Mouse (Mus musculus): ENCODE data around the gene Appl2. TPM values are rescaled to one million over a fixed set of nuclear protein-coding genes. Genes with fewer than 3 reads are reported as not detected.

Appl2 gene
- polyA plus RNA-seq, 1 experiment from 2014 or later = 54.6 TPM

DNA sequence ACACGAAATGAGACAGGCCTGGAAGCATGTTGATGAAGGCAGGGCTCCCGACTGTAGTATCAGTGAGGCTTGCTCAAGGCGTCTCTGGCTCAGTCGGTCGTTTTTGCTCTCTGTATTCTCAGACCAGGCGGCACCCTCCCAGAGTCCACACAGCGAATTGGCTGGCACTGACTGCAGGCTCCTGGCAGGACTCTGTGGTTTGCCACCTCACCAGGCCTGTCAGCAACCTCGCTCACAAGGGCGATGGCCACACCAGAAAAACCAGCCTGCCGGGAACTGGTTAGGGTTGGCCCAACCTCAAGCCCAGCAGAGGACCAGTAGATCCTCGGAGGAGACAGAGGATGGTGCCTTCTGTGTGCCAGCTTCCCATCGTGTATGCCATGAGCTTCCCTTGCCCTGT is 23.7 kb downstream of the Appl2 start:
- Histone ChIP-seq H3K4me3 (ENCODE audit: low read length) (no peak overlapping the region), H3K9ac (ENCODE audit: low read depth, low read length) (no peak overlapping the region), H3K9me3 (ENCODE audit: control insufficient read depth, low read length) (no peaks in the 10 kb centered on the region), H3K36me3 (ENCODE audit: control insufficient read depth, insufficient read depth, low read length) (peaks cover 6% of the 10 kb centered on the region; the same call in 1 of the 2 replicates), H3K27ac (ENCODE audit: low read depth, low read length) (no peak overlapping the region), H3K27me3 (replicated peaks; ENCODE audit: control insufficient read depth, insufficient read depth, low read length) (no peaks in the 10 kb centered on the region), H3K4me1 (ENCODE audit: control insufficient read depth, insufficient read depth, low read depth, low read length) (no peaks in the 10 kb centered on the region), H3K4me2 (ENCODE audit: low read length) (no peak overlapping the region)
- WGBS = 87% methylated on average over 12 of the region's 12 CpGs
- ATAC-seq = no peak

DNA sequence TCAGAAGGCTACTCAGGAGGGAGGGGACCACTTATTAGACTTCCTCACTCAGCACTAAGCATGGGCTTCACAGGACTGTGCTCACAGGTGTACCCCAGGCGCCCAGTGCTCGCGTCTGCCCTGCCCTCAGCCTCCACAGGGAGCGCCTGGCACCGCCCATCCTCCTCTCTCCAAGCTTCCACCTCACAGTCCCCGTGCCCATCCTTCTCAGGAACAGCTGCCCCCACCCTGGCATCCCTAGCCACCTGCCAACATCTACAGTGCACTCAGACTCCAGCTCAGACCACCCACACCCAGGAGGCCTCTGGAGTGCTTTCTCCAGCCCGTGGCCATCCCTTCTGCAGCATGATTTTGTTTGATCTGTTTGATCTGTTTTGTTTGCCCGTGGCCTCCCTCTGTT is 24.5 kb downstream of the Appl2 start:
- H3K4me1 ChIP-seq (ENCODE audit: control insufficient read depth, insufficient read depth, low read depth, low read length) = 0 out of 2 replicates have a peak, but pooled peaks cover 1% of the 10 kb centered on the region
- no peak overlapping the region for H3K9ac ChIP-seq (ENCODE audit: low read depth, low read length)
- H3K27me3 ChIP-seq (replicated peaks; ENCODE audit: control insufficient read depth, insufficient read depth, low read length) = no peaks in the 10 kb centered on the region
- H3K9me3 ChIP-seq (ENCODE audit: control insufficient read depth, low read length) = no peaks in the 10 kb centered on the region
- no peak for ATAC-seq
- H3K27ac ChIP-seq (ENCODE audit: low read depth, low read length) = no peak overlapping the region
- H3K36me3 ChIP-seq (ENCODE audit: control insufficient read depth, insufficient read depth, low read length) = peaks cover 6% of the 10 kb centered on the region; the same call in 1 of the 2 replicates
- H3K4me2 ChIP-seq (ENCODE audit: low read length) = no peak overlapping the region
- H3K4me3 ChIP-seq (ENCODE audit: low read length) = no peak overlapping the region
- WGBS = 80% methylated on average over 8 of the region's 8 CpGs

DNA sequence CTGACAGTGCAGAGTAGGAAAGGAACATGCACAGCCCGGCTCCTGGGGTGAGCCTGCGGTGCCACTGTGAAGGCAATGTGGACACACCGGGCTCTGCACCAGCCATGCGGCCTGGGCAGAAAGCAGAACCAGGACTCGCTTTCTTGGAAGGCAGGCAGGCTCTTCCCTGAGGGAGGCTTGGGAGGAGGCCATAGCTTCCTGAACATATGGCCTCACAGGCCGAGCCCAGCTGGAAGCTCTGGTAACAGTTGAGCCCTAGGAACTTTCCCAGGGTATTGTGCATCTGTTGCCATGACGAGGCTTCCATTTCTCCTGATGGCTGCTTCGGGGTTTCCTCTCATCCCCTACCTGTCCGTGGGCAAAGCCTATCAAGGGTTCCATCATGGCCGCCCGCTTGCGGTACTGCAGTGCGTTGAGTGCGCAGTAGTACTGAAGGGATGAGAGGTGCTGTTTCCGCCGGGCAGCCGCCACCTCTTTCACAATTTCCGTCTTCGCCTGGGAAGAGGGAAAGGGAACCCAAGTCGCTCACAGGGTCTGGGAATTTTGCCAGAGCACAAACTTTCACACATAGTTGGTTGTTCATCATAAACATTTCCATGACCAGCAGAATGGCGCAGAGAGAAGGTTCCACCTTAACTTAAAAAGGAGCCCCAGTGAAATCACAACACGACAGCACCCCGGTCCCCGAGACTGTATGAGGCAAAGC is 28.0 kb downstream of the Appl2 start:
- peaks cover 6% of the 10 kb centered on the region; the same call in 1 of the 2 replicates for H3K36me3 ChIP-seq (ENCODE audit: control insufficient read depth, insufficient read depth, low read length)
- no peak overlapping the region for H3K4me3 ChIP-seq (ENCODE audit: low read length)
- H3K4me2 ChIP-seq (ENCODE audit: low read length) = no peak overlapping the region
- WGBS = 80% methylated on average over 24 of the region's 24 CpGs
- H3K27ac ChIP-seq (ENCODE audit: low read depth, low read length) = no peak overlapping the region
- no peaks in the 10 kb centered on the region for H3K27me3 ChIP-seq (replicated peaks; ENCODE audit: control insufficient read depth, insufficient read depth, low read length)
- ATAC-seq = no peak
- 0 out of 2 replicates have a peak, but pooled peaks cover 2% of the 10 kb centered on the region for H3K4me1 ChIP-seq (ENCODE audit: control insufficient read depth, insufficient read depth, low read depth, low read length)
- no peaks in the 10 kb centered on the region for H3K9me3 ChIP-seq (ENCODE audit: control insufficient read depth, low read length)
- H3K9ac ChIP-seq (ENCODE audit: low read depth, low read length) = no peak overlapping the region

DNA sequence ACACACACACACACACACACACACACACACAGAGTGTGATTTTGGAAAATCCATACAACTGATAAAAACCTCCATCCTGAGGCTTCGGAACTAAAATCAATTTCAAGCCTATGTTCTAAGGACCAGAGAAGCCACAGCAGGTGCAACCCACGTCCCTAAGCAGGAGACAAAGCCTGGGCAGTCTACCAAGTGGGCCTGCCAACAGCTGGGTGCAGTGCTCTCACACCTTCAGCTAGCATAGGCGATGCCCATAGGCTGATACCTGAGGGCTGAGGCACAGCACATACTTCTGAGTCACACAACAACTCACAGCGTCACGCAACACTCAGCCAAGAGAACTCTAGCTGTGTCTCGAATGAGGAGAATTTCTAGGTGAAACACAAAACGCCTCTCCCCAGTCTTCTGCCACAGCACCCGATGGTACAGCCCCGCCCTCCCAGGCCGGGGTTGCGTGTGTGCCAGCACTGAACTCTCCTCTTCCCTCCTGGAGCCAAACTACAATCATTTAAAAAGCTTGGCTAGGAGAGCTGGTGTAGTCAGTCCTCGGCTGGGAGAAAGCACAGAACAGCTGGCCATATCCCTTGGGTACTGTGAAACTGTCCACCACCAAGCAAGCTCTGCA is 29.6 kb downstream of the Appl2 start:
- Histone ChIP-seq H3K9ac (ENCODE audit: low read depth, low read length) (no peak overlapping the region; the same call in 1 of the 2 replicates), H3K36me3 (ENCODE audit: control insufficient read depth, insufficient read depth, low read length) (peaks cover 6% of the 10 kb centered on the region), H3K9me3 (ENCODE audit: control insufficient read depth, low read length) (no peaks in the 10 kb centered on the region), H3K4me2 (ENCODE audit: low read length) (no peak overlapping the region), H3K27me3 (replicated peaks; ENCODE audit: control insufficient read depth, insufficient read depth, low read length) (no peaks in the 10 kb centered on the region), H3K4me1 (ENCODE audit: control insufficient read depth, insufficient read depth, low read depth, low read length) (0 out of 2 replicates have a peak, but pooled peaks cover 2% of the 10 kb centered on the region), H3K27ac (ENCODE audit: low read depth, low read length) (no peak overlapping the region), H3K4me3 (ENCODE audit: low read length) (no peak overlapping the region)
- WGBS = 73% methylated on average over 12 of the region's 12 CpGs
- ATAC-seq = 0 out of 2 replicates have a peak, but pooled peaks have one; percentile 27

DNA sequence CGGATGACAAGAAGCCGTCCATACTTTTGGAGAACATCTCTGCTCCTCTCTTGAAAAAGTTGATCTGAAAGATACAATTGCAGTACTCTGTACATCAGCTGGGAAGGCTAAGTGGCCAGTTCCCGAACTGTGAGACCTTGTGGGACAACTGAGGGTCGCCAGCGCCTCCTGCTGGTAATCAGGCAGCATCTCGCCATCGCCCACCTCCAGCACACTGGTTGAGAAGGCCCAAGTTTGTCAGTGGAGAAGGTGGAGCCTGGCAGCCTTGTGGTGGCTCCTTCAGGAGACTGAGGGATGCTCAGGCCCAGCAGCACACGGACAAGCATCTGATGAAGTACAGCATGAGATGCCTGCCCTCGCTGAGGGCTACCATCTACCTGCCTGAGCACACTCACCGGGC is 31.2 kb downstream of the Appl2 start:
- H3K9me3 ChIP-seq (ENCODE audit: control insufficient read depth, low read length) = no peaks in the 10 kb centered on the region
- WGBS = 53% methylated on average over 10 of the region's 10 CpGs
- ATAC-seq = no peak
- H3K27me3 ChIP-seq (replicated peaks; ENCODE audit: control insufficient read depth, insufficient read depth, low read length) = no peaks in the 10 kb centered on the region
- H3K36me3 ChIP-seq (ENCODE audit: control insufficient read depth, insufficient read depth, low read length) = peaks cover 12% of the 10 kb centered on the region
- H3K4me2 ChIP-seq (ENCODE audit: low read length) = no peak overlapping the region
- H3K4me3 ChIP-seq (ENCODE audit: low read length) = no peak overlapping the region
- no peak overlapping the region for H3K27ac ChIP-seq (ENCODE audit: low read depth, low read length)
- H3K4me1 ChIP-seq (ENCODE audit: control insufficient read depth, insufficient read depth, low read depth, low read length) = 0 out of 2 replicates have a peak, but pooled peaks cover 2% of the 10 kb centered on the region
- H3K9ac ChIP-seq (ENCODE audit: low read depth, low read length) = no peak overlapping the region

DNA sequence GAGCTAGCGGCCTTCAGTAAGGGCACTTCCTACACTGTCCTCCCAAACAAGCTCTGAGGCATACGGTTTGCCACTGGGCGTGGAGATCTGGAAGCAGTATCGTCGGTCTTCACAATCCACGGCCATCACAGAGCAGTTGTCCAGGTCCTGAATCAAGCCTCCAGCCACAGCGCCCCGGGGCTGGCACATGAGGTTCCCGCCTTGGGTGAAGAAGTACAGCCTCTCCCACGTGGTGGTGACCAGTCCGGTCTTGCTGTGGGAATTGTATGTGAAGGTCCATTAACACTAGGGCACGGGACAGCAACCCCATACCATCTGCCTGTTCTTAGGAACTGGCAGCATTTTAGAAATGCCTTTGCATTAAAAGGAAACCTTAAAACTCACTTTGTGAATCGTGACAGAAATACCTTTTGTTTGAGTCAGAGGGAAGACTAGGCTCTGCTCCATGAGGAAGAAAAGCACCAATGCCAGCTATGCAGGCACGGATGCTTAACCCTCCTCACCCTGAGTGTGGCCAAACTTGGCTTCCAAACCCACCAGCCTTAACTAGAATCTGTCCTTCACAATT is 35.8 kb downstream of the Appl2 start:
- no peak for ATAC-seq
- 94% methylated on average over 14 of the region's 14 CpGs for WGBS
- H3K4me1 ChIP-seq (ENCODE audit: control insufficient read depth, insufficient read depth, low read depth, low read length) = no peaks in the 10 kb centered on the region
- H3K4me3 ChIP-seq (ENCODE audit: low read length) = no peak overlapping the region
- H3K27me3 ChIP-seq (replicated peaks; ENCODE audit: control insufficient read depth, insufficient read depth, low read length) = no peaks in the 10 kb centered on the region
- H3K9ac ChIP-seq (ENCODE audit: low read depth, low read length) = no peak overlapping the region
- no peak overlapping the region for H3K4me2 ChIP-seq (ENCODE audit: low read length)
- H3K9me3 ChIP-seq (ENCODE audit: control insufficient read depth, low read length) = 0 out of 2 replicates have a peak, but pooled peaks cover 2% of the 10 kb centered on the region
- peaks cover 27% of the 10 kb centered on the region for H3K36me3 ChIP-seq (ENCODE audit: control insufficient read depth, insufficient read depth, low read length)
- H3K27ac ChIP-seq (ENCODE audit: low read depth, low read length) = no peak overlapping the region

DNA sequence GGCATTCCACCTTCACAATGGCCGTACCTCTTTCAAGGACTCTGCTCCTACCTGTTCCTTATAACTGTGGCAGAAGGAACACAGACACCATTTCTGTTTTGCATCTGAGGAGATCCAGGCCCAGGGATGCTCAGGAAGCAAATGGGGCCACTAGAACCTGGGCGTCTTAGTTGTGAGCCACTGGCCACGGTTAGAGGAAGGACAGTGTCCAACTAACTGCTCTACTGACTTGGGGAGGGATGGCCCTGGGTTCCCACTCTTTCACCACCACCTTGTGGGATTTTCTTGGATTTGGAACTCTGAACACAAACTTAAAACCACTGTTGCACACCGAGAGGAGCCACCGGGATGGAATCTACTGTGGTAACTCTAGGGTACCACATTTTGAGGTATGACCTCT is 36.7 kb downstream of the Appl2 start:
- Histone ChIP-seq H3K9ac (ENCODE audit: low read depth, low read length) (no peak overlapping the region), H3K4me3 (ENCODE audit: low read length) (no peak overlapping the region), H3K27me3 (replicated peaks; ENCODE audit: control insufficient read depth, insufficient read depth, low read length) (no peaks in the 10 kb centered on the region), H3K9me3 (ENCODE audit: control insufficient read depth, low read length) (0 out of 2 replicates have a peak, but pooled peaks cover 2% of the 10 kb centered on the region), H3K4me2 (ENCODE audit: low read length) (no peak overlapping the region), H3K36me3 (ENCODE audit: control insufficient read depth, insufficient read depth, low read length) (peaks cover 27% of the 10 kb centered on the region), H3K4me1 (ENCODE audit: control insufficient read depth, insufficient read depth, low read depth, low read length) (no peaks in the 10 kb centered on the region), H3K27ac (ENCODE audit: low read depth, low read length) (no peak overlapping the region)
- ATAC-seq = no peak
- 95% methylated on average over 5 of the region's 5 CpGs for WGBS

DNA sequence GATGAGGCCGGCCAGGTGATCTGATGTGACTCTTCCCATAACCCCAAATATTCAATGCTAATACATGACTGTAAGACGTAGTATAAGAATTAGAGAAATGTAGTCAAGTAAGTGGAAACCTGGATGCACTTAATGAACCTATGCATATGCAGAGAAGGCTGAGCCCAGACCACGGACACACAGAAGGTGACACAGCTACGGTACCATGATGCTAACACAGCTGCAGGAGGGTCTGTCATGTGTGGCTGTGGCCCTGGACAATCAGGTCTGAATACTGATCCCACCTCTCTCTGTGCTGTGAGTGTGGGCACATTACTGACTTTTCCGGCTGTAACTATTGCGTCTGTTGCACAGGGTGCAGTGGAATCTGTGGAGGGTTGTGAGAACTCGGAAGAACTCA is 38.0 kb downstream of the Appl2 start:
- 0 out of 2 replicates have a peak, but pooled peaks cover 2% of the 10 kb centered on the region for H3K9me3 ChIP-seq (ENCODE audit: control insufficient read depth, low read length)
- H3K27ac ChIP-seq (ENCODE audit: low read depth, low read length) = no peak overlapping the region
- WGBS = 96% methylated on average over 7 of the region's 7 CpGs
- H3K27me3 ChIP-seq (replicated peaks; ENCODE audit: control insufficient read depth, insufficient read depth, low read length) = no peaks in the 10 kb centered on the region
- ATAC-seq = no peak
- no peak overlapping the region for H3K9ac ChIP-seq (ENCODE audit: low read depth, low read length)
- no peaks in the 10 kb centered on the region for H3K4me1 ChIP-seq (ENCODE audit: control insufficient read depth, insufficient read depth, low read depth, low read length)
- H3K4me2 ChIP-seq (ENCODE audit: low read length) = no peak overlapping the region
- no peak overlapping the region for H3K4me3 ChIP-seq (ENCODE audit: low read length)
- H3K36me3 ChIP-seq (ENCODE audit: control insufficient read depth, insufficient read depth, low read length) = peaks cover 27% of the 10 kb centered on the region

DNA sequence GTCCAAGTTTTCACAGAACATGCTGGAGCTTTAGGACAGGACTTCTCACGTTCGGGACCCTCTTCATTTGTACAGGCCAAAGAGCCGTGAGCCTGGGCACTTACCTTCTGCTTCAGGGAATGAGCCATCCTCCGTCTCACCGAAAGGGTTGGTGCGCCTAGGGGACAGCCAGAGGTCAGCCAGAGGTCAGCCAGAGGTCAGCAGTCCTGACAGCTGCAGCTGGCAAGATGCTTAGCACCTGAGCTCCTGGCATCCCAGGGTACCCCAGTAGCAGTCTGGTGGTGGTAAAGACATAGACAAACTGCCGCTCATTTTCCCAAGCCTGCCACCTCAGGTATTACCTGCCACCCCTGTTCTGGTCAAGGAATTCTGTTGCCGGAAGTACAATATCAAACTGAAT is 39.9 kb downstream of the Appl2 start:
- Histone ChIP-seq H3K4me1 (ENCODE audit: control insufficient read depth, insufficient read depth, low read depth, low read length) (no peaks in the 10 kb centered on the region), H3K4me3 (ENCODE audit: low read length) (no peak overlapping the region), H3K36me3 (ENCODE audit: control insufficient read depth, insufficient read depth, low read length) (peaks cover 27% of the 10 kb centered on the region), H3K9ac (ENCODE audit: low read depth, low read length) (no peak overlapping the region), H3K9me3 (ENCODE audit: control insufficient read depth, low read length) (0 out of 2 replicates have a peak, but pooled peaks cover 2% of the 10 kb centered on the region), H3K4me2 (ENCODE audit: low read length) (no peak overlapping the region), H3K27me3 (replicated peaks; ENCODE audit: control insufficient read depth, insufficient read depth, low read length) (no peaks in the 10 kb centered on the region), H3K27ac (ENCODE audit: low read depth, low read length) (no peak overlapping the region)
- WGBS = 78% methylated on average over 8 of the region's 8 CpGs
- ATAC-seq = no peak

Data from hindbrain, embryonic 16.5 days (tissue).